Mouse (Mus musculus) retina, embryonic 14.5 days (tissue): Measurements from ENCODE around the gene E030018B13Rik.
A peak's percentile ranks its signal among the peaks of the same experiment; 100 is the strongest.

ENCODE experiments used
- DNase-seq: peaks from one replicate; pipeline ENCODE4 v3.0.0-alpha.2; 2015; ENCODE audit warnings: low spot score

E030018B13Rik gene

DNA sequence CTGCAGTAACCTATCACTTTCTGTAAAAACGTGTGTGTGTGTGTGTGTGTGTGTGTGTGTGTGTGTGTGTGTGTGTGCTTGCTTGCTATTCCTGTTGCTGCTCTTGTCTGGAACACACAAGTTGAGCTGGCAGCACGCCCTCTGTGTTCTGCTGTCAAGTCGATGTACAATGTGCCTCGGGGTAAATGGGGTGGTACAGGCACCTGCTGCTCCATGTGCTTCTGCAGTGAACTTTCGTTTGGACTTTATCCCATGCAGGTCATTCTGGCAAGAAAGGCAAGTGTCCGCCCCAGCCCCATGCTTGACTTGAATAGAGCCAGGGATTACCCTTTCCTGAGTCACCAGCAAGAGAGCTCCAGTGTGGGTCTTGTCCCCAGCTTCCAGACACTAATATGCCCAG, 1.0 kb downstream of the E030018B13Rik start:
- no peak for DNase-seq

DNA sequence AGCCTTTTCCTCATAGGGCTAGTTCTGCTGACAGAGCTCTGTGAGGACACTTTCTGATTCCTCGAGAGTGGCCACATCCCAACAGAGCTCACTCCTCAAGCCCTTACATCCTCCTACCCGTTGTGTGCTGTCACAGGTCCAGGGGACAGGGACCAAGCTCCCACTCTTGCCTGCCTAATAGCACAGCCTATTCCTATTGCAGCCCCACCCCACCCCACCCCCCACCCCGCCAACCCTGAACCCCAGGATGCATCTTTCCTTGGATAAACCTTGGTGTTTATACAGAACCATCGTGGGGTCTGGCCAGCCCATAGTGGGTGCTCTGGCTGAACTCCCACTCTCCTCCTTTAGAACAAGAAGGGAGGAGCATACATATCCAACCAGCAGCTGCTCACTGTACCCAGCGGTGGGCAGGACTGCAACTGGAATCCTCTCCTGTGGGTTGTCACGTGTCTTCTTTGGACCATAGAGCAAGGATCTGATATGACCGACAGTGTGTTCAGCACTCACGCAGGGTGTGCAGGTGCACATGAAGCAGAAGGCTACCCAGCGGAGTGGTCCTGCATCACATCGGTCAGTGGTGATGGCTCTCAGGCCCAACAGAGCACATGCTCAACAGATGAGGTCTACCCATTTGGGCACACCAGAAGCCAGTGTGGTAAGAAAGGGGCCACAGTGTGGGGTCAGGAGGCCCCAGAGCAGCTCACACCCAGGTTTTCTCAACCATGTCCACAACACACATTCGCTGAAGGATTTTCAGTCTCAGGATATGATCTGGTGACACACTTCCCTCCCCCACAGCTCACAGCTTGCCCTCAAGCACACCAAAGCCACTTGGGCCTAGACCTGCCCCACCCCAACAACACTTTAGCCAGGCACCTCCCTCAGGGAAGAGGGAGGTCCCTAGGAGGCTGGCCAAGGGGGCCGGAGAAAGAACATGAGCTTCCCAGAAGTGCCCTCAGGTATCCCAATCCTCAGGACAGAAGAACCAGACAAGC, 2.4 kb downstream of the E030018B13Rik start:
- no peak for DNase-seq

DNA sequence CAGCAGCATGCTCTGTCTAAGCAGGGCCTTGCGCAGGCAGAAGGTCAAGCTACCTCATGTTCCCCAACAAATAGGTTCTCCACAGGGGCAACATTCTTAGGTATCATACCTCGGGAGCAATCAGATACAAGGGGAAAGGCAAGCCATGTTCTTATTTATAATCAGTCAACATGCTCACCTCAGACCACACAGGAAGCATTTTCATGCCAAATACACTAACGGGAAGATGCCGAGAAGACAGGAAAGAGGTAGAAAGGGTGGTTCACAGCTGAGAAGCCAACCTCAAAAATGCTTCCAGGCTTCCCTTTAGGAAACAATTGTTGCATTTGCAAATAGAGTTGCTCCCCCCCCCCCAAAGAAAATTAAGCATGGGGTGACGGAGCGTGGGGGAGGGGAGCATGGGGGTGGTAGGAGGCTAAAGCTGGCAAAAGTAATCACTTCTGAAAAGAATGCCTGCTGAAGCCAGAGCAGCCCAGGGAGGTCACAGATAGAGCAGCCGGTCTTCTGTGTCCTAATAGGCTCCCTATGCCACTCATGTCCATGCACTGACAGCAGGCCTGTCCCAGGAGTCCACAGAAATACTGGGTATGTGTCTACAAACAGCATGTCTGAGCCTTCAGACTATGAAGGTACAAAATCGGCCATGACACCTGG, 5.4 kb downstream of the E030018B13Rik start:
- no peak for DNase-seq

DNA sequence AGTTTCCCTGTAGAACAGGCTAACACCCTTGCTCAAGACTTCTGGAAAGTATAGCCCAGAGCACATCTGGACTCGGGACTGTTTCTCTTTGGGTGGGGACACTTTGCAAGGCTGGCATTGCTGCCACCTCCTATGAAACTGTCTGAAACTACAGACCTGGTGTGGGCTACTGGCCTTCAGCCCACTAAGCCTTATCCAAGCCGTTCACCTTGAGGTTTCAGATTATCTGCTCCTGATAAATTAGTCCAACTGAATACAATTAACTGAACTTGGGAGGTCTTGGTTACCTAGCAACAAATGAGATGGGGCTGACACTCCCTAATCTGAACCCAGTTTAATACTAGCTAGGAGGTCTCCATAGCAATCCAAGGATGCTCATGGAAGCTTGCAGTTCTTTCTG, 5.9 kb downstream of the E030018B13Rik start:
- no peak for DNase-seq

DNA sequence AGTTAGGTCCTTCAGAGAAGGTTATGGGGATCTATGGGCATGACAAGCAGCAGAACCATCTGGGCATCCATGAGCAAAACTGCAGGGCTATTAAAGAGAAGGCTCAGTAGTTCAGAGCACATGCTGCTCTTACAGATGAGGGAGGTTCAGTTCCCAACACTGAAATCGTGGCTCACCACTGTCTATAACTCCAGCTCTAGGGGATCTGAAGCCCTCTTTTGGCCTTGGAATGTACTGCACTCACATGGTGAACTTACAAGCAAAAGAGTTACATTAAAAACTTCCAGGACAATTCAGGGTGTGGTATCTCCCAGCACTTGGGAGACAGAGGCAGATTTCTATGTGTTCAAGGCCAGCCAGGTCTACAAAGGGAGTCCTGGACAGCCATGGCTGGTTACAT, 6.3 kb downstream of the E030018B13Rik start:
- no peak for DNase-seq

DNA sequence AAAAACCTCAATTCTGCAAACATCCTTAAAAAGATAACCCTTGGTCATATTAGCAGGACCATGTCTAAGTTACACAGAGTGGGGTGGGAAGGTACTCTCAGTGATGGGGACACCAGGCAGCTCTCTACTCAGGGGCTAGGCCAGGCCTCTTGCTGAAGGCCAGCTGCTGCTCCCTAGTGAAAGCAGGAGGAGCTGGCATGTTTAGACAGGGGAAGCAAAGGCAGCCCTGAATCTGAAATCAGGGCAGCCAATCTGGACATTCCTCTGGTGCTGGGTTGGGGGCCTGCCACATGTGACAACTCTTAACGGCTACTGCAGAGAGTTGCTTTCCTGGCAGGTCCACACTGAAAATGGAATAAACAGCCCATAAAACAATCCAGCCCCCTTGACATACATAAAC, 7.5 kb downstream of the E030018B13Rik start:
- no peak for DNase-seq

DNA sequence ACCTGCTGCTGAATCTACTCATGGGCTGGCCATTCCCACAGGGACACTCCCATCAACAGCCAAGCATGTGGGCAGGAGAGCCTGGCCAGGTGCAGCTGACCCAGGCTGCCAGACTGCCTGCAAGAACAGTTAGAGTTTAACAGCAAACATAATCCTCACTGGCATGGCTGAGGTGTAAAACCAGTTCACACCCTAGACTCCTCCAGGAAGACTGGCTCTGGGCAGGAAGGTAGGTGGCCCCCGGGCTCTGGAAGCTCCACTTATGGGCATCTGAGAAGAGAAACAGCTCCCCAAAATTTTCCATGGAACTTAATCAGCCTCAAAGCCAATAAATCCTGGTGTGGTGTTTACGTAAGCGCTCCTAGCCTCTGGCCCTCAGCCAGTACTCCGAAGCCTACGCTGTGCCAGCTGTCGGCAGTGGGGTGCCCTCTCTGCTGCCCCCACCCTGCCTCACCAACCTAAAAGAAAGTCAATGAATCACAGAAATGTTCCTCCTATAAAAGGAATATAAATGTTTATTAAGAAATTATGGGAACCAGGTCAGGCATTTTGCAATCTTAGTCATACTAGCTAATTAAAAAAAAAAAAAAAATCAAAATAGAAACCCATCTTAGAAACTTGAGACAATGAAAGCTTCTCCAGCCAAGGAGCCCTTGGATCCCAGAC, 8.2 kb downstream of the E030018B13Rik start:
- DNase-seq: no peak

DNA sequence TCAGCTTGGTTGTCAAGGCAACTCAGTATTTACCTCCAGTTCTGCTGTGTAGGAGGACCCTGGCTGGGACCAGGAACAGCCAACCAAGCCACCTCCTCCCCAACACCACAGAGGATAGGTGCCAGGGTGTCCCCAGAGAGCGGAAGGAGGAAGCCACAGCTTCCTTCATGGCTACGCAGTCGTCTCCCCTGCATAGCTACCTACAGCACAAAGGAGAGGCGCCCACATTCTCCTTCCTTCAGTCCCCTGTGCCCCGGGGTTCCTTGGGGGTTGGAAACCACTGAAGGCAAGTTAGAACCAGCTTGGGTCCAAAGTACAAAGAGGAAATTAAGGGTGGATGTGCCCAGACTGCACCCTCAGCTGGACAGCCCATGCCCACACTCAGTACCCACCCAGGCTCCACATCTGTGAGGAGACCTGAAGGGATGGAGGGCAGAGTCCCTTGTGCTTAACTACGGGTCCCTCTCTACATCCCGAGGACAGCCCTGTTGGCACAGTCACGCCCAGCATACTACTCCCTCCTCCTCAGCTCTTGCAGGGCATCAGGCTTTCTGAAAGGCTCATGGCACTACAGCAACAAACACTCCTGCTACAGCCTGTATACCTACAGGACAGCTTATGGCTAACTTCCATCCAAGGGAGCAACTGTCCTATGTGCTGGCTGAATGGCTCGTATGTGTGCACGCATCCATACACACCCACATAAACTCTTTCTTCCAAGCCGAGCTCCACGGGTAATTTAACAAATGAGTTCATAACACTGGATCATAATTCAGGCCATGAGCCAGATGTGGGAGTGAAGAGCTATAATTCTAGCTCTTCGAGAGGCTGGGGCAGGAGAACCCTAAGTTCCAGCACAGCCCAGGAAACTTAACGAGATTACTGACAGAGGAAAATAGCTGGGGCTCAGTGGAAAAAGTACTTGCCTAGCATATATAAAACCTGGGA, 9.0 kb downstream of the E030018B13Rik start:
- DNase-seq: no peak

DNA sequence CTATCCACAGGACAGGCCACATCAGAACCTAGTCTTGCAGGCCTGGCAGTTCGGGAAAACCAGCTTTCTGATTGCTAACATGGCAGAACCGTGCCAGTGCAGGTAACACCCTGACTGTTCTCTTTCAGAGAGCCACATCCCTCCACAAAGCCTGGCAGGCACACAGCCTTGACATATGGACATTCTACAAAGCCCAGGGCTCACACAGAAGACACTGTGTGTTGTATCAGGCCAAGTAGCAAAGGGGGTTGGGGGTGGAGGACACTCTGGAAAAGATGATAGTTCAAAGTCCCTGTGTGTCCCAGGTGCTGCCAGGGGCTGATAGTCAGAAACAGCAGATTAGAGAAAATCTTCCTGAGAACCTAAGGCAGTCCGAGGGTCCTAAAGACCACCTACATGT, 9.8 kb downstream of the E030018B13Rik start:
- no peak for DNase-seq

DNA sequence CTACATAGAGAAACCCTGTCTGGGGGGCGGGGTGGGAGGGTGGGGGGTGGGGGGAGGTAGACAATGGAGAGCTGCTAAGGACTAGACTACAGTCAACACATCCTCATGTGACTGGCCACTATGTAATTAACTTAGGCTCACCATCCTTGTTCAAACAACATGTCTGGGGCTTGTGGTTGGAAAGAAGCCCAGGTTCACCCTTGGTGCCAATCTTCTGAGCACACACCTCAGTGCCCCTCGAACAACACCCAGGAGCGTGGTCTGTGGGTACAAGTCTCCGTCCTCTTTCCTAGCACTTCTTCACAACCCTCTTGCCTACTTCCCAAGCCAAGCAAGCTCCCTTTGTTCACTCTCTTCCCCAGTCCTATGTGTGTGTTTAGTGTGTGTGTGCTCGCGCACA, 10.5 kb downstream of the E030018B13Rik start:
- DNase-seq: no peak

DNA sequence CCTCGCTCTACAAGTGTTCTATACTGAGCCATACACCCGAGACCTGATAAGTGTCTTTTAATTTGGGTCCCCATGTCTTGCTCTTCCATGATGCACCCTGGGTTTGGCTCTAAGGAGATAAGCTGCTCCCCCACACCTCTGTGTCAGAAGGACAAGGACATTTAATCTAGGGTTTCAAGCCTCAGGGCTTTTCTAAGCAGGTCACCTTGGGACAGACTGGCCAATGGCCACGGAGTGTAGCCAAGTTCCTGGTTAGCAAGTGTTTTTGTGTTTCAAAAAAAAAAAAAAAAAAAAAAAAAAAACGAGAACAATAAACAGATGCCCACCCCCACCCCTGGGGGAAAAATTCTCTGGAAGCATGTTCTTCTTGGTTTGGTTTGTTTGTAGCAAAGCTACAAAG, 12.4 kb downstream of the E030018B13Rik start:
- DNase-seq: no peak

DNA sequence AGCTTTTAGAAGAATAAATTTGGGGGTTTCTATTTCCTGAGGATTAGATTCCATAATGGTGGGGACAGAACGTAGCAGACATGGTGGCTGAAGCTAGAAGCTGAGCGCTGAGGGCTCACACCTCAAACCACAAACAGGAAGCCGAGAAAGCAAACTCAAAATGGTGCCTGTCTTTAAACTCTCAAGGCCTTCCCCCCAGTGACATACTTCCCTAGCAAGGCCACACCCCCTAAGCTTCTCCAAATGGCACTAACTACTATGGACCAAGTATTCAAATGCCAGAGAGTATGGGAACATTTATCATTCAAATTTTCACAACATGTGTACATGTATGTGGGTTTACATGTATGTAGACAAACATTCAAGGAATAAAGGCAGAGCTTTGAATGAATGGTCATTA, 13.5 kb downstream of the E030018B13Rik start:
- no peak for DNase-seq

DNA sequence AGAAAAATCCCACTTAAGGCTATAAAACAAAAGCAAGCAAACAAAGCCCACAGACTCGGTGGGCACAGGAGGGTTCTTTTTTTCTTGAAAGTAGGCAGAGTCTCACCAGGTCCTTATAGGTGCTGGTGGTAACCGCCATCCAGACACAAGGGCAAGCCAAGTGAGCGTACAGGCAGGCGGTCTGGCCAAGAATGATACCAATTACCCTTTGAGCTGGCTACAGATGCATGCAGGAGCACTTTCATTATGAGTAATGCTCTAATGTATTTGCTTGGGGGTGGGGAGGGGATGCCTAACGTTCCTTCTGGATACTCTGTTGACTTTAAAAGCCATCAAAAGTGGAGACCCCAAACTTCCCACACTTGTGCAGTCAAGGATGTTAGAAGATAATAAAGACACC, 14.1 kb downstream of the E030018B13Rik start:
- no peak for DNase-seq

DNA sequence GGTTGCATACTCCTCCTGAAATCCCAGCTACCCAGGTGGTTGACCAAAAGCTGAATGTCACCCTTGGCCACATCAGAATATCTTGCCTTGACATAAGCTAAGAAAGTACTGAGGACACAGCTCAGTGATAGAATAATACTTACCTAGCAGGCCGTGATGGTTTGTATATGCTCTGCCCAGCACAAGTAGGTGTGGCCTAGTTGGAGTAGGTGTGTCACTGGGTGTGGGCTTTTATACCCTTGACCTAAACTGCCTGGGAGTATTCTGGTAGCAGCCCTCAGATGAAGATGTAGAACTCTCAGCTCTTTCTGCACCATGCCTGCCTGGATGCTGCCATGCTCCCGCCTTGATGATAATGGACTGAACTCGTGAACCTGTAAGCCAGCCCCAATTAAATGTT, 15.8 kb downstream of the E030018B13Rik start:
- no peak for DNase-seq

DNA sequence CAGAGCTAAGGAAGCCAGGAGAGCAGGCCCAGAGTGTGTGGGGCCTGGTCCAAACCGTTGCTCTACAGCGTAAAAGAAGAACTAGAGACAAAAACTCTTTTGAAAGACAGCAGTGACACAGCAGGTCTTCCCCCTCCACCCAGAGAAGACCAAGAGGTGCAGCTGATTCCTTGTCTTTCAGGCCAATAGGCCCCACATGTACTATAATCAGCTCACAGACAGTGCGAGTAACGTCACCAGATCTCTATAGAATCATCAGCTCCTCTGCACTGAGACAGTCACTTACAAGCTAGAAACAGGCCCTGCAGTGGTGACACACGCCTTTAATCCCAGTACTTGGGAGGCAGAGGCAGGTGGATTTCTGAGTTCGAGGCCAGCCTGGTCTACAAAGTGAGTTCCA, 17.2 kb downstream of the E030018B13Rik start:
- DNase-seq: no peak

DNA sequence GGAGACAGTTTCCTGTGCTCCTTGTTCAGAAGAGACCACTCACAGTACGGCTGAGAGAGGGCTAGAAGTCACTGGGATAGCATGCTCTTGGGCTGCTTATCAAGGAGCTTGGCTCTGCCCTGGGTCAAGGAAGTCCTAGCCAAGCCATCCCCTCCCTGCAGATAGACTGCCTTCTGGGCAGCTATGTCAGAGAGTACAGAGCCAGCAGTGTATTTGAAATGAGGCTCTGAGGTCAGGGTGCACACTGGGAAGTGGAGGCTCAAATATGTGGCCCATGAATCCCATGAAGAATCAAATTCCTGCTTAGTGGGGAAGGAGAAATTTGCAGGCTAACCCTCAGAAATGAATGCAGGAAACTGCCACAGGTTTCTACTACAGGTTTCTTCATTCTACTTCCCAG, 17.9 kb downstream of the E030018B13Rik start:
- DNase-seq: no peak

DNA sequence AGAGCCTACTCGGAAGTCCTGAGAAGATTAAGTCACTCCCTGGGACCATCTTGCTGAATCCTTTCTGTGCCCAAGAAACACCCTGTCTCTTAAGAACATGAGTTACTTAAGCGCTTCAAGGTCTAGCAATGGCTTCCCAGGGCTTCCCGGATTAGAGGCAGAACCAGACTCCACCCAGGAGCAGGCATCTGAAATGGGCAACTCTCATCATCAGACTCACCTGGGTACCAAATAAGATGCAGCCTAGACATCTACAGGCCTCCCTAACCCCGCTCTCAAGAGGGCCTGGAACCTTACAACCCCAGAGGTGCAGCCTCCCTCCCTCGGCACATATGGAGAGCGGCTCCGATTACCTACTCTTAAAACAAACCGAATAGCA, 19.1 kb downstream of the E030018B13Rik start:
- no peak for DNase-seq

DNA sequence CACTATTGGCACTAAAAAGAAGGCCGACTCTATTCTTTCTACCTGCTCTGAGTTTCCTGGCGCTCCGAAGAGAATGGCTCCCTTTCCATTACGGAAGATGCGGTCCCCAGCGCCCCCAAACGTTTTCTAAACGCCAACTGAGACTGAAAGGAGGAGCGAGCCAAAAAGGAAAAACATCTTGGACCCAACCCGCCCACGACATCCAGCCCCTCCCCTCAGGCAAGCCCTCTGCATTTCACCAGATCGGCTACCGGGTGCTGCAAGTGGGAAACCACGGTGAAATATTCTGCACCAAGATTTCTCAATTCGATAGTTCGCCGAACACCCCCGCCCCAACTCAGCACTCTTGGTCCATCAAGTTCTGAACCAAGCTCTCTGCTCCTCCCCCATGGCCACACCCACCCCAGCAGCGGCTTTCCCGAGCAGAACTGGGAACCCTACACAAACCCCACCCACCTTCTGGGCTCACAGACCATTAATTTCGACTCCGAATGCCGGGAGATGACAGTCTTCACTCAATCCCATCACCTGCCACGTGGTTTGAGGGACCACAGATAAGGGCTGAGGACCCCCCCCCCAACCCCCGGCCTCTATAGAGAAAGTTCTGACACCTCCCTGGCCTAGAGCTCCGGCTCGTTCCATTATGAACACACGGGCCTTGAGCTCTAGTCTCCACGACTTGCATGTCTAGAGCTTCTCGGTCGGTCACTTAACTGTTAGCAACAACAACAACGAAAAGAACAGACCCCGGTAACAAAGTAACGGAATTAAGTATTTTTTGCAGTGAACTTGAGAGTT, 19.7 kb downstream of the E030018B13Rik start:
- peak; percentile 59 for DNase-seq

DNA sequence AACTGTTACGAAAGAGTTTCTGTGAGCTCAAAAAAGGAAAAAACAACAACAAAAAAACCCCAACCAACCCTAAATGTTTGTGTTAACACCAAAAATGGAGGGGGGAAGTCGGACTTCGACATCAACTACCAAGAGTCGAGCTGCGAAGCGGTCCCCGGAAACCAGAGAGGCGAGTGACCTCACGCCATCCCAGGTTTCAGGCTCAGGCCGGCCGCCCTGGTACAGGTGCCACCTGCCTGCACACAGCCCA, 20.3 kb downstream of the E030018B13Rik start:
- DNase-seq: no peak

DNA sequence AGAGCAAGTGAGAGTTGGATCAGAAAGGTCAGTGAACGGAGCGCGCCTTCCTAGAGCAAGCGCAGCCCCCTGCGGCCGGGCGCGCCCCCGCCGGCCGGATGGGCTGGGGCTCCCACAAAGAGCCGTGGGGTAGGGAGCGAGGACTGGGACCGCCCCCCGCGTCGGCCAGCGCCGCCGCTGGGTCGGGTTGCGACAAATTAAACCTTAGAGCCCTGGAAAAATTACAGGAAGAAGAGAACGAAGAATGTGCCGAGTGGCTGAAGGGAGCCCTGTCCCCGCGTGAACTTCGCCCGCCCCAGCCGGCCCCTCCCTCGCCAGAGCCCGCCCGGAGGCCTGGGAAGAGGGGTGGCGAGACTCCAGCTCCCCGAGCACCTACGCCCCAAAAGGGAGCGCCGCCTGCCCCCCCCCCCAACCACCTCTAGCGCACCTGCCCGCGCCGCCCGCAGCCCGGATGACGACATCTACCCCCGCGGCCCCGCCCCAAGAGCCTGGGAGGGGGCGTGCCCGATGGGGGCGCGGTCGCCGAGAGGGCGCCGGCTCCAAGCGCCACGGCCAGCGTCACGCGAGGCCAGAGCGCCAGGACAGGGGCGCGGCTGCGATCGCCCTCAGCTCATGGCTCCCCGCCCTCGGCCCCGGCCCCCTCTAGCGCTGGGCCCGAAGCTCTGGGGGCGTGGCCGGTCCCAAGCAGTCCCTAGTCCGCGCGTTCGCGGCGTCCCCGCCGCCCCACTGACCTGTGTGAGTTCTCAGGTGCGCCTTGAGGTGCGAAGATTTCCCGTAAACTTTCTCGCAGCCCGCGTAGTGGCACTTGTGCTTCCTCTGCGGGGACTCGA, 20.8 kb downstream of the E030018B13Rik start:
- DNase-seq: peak; percentile 80
